Mouse (Mus musculus): Measurements from ENCODE around the gene Plod2.

Gene Plod2

DNA sequence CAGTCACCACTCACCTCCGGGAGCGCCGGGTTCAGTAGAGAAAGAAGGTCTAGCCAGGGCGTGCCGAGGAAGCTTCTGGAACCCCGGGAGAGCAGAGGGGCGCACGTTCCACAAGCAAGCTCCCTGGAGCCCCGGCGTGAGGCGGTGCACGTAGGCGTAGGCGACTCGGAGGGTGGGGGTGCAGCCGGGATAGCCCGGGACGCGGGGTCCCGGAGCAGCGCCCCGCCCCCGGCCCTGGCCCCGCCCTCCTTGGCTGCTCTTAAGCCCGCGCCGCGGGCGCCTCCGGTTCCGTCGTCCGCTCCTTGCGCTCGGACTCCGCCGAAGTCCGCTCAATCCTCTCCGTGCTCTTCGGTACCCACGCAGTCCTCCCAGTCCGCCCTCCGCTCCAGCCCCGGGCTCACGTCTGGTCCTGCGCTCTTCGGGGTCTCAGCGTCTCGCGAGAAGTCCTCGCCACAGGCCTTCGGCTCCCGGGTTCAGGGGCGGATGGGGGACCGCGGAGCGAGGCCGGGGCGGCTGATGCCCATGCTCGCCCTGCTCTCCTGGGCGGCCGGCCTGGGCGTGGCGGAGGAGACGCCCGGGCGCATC is at the start of gene Plod2:
Gene Plod2, plus strand, starts transcription at position 247 of the 585 bp plus-strand sequence.
- DNase-seq (ENCODE audit: low read depth), result no peak

DNA sequence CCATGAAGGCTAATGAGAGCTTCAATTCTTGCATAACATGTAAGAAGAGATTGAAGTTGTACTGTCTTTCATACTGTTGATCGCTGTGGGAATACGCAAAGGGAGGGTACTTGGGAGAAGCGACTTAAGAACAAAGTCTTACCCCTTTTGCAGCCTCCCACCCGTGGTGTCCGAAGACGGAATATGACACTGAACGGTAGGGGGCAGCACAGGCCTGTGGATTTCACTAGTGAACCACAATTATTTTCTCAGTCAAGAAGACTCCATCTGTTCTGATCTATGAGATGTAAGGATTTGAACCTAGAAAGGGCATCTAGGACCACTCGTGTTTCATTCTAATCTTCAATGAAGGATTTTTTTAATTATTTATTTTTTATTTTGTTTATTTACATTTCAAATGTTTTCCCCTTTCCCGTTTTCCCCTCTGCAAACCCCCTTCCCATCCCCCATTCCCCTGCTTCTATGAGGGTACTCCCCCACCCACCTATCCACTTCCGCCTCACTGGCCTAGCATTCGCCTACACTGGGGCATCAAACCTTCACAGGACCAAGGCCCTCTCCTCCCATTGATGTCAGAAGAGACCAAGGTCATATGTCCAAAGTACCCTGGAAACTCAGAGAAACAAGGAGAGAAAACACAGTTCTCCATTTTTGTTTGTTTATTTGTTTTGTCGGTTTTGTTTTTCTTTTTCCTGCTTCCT is 42.2 kb upstream of the Plod2 start:
- peak; percentile 49 for DNase-seq (ENCODE audit: low read depth)

DNA sequence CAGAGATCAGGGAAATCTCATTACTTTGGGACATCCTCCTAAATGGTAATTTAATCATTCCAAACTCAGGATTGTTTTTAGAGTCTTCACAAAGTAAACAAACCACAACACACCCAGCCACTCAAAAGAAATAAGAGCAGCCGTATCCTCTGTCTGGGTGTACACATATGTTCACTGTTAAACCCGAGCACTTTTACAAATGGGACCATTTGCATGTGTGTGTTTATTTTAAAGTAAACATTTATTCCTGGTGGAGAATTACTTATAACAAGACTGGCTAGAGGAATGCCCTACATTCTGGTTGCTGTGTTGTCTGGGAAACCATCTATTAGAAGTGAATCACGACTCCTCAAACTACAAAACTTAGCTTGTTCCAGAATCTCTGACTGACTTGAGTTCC is 37.8 kb upstream of the Plod2 start:
- no peak for DNase-seq (ENCODE audit: low read depth)

DNA sequence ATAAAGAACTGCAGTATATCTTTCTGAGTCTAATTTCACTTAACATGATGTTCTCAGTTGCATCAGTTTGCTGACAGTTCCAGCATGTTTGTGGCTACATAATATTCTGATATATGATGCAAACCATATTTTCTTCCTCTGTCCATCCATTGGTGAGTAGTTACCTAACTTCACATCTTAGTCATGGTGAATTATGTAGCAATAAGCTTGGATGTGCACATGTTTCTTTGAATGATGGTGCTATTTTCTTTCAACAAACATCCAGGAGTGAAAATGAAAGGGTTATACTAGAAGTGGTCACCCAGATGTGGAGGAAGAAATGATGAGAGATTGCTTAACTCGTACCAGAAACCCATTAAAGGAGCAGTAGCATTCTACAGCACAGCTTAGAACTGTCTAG is 37.1 kb upstream of the Plod2 start:
- DNase-seq (ENCODE audit: low read depth), result no peak

DNA sequence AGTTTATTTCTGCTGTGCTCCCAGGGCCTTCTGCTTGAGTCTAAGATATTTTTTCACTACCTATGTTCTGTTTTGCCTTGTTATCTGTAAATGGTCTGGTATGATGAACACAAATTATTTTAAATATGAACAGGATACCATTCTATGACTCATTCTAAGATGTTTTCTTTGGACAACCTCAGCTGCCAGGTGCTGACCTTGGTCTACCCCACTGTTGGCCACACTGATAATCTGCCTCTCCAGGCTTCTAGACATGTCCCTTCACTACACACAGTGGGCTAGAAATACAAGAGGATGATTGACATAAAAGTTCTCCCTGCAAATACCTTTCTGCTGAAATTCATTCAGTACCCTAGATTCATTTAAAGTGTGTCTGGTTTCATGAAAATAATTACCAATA is 30.3 kb upstream of the Plod2 start:
- no peak for DNase-seq (ENCODE audit: low read depth)

DNA sequence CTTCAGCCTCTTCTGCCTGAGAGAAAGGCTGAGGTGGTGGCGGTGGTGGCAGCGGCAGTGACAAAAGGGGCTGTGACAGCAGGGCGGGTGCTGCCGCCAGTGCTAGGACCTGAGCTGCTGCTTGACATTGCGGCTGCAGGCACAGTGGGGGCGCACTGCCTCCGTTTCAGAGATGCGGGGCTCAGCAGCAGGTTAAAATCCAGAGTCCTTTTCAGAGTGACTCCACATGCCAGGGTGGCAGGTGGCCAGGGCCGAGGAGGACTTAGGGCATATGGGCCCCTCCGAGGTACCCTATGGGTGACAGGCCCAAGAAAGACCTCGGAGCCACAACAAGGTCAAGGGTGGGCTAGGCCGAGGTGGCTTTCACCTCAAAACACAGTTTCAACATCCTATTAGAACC is 25.0 kb upstream of the Plod2 start:
- DNase-seq (ENCODE audit: low read depth), result no peak

DNA sequence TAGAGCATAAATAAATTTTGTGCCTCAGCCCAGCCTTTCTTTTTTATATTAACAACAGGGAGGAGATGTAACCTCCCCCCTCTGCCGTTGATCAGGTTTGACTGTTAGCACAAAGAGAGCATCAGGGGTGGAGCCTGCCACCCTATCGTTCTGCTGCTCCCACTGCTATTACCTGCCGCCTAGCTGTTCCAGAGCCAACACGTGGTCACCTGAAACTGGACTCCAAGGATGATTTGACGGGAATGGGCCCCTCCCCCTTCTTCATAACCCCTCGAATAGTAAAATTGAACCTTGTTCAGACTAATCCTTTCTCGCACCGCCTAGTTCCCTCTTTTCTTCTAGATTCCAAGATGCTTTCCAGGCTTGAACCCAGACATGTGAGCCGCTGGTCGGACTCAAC is 21.3 kb upstream of the Plod2 start:
- no peak for DNase-seq (ENCODE audit: low read depth)

DNA sequence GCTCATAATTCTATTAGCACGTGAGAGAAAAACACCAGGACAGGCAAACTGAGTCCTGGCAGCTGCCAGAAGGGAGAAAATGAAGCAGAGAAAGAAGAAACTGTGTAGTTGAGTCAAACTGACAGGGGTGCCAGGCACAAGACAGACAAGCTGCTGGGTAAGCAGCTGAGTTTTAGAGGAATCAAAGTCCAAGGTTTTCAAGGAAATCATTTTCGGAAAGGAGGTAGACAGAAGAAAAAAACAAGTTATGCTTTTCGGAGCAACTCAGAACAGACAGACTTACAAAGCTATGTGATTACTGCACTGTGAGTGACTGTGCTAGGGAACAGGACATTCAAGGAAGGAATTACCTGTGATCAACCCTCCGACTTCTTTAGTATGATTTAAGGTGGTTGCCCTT is 17.5 kb upstream of the Plod2 start:
- no peak for DNase-seq (ENCODE audit: low read depth)

DNA sequence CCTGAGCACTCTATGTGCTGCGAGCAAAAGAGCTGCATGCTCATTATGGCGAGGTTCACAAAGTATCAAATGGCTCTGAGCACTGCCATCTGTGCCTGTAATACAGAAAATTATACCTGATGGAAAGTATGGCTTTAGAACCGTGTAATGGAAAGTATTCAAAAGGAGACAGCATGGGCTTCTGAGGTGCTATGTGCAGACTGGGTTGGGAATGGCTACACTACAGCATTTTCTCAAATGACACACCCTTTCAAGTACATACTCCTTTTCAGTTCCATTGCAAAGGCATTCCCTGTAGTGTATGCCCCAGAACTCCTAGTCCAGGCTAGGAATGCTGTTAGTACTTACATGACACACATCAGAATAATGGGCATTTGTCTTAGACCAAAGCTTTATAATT is 12.0 kb upstream of the Plod2 start:
- no peak for DNase-seq (ENCODE audit: low read depth)

DNA sequence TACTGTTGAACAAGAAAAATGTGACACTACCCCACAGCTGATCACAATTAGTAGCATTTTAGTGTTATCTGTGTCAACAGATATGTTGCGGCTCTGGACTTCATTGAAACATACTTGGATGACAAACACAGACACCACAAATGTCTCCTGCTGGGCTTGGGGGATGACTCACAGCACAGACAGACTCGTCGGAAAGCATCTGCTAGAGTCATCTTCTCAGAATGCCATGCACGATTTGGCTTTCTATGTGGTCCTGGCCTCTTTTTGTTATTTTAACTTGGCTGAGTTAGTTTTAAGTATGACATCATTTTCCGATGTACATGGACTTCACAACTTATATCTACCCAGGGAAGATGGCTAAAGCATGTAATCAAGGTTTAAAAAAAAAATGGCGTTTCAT is 4.3 kb upstream of the Plod2 start:
- no peak for DNase-seq (ENCODE audit: low read depth)

DNA sequence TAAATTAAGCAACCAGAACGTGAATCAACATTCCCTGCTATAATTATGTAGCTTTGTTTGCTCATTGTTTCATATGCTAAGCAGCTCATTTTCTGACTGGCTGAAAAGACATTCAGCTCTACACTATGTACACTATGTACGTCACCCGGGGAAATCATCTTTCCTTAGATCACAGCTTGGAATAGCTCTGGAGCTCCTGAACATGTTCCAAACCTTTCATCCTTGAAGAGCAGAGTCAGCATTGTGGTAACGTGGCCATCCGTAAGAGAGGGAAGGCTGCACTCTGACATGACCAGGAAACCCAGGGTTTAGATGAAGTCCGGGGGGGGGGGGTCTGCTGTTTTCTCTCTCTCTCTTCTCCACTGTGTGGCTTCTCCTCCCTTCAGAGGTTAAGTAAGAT is 3.8 kb upstream of the Plod2 start:
- no peak for DNase-seq (ENCODE audit: low read depth)

DNA sequence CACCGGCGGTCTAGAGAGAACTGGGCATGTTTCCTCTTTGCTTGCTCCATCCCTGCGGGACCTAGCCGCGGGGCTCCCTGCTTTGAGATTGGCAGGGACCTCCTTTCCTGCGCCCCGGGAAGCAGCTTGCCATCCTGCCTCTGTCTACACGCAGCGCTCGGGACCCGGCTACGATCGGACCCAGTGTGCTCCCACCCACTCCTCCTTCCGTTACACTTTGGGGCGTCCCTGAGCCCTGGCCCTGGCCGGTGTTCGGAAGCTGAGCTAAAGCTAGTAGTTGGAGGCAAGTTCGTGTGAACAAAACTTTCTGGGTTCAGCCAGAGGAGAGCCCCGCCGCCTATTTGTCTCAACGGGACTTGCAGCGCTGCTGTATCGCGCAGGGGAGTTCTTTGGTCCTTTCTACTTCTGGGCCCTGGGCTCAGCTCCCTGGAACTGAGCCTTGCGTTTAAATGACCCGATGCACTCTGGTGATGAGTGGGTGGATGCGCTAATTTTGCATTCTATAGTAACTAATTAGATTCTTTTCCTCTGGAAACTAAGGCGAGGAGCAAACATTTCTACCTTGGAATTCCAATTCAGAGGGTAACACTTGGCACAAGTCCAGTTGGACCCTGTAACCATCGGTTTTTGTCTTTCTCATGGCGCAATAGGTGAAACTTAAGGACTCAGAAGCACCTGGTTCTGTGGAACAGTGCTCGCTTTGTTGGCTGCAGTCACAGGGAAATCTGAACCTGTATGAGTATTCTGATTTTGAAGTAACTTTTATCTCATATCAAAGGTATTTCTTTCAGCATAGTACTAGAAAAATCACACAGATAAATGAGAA is 781 bp downstream of the Plod2 start:
- no peak for DNase-seq (ENCODE audit: low read depth)

DNA sequence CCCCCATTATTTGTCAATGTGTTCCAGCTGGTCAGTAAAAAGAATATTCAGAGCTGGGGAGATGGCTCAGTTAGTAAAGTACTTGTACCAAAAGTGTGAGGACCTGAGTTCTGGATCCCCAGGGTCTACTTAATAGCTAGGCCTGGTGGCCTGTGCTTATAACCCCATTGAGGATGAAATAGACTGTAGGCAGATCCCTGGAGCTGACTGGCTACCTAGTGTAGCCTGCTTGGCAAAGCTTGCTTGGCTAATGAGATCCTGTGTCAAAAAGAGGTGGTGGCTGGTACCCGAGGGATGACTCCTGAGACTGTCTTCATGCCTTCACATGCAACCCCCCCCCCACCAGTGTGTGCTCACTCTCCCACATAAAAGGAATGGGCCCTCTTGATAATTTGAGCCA is 2.1 kb downstream of the Plod2 start:
- DNase-seq (ENCODE audit: low read depth), result no peak

DNA sequence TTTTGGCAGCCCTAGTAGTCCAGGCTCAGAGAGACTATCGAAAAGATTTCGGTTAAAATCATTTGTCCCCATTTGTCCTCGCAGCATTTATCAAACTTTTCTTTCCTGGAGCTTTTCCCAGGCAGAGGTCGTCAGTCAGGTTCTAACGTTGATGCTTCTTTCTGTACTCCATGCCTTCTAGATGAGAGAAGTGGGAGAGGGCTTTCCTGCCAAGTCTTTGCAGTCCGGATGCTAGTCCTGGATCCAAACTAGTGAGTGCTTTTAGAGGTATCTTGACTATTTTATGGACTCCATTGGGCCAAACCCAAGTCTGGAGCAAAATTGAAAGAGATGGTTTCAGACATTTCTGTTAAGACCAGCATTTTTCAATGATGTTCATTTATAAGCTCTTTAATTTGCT is 3.0 kb downstream of the Plod2 start:
- DNase-seq (ENCODE audit: low read depth), result no peak

DNA sequence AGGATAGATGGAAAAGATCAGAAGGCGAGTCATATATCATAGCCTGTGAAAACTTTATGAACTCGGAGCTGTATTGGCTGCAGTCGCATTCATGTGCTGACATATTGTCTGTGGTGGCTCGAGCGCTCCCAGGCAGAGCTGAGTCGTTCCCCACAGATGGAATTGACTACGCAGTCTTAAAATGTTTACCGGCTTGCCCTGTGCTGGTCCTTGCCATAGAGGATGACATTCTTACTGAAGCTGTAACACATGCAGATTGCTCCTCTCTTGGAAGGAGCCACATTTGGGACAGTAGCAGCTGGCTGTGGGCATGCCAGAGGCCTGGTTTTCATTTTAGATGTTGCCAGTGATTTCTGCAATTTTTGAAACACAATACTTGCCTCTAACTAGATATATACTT is 4.4 kb downstream of the Plod2 start:
- no peak for DNase-seq (ENCODE audit: low read depth)

DNA sequence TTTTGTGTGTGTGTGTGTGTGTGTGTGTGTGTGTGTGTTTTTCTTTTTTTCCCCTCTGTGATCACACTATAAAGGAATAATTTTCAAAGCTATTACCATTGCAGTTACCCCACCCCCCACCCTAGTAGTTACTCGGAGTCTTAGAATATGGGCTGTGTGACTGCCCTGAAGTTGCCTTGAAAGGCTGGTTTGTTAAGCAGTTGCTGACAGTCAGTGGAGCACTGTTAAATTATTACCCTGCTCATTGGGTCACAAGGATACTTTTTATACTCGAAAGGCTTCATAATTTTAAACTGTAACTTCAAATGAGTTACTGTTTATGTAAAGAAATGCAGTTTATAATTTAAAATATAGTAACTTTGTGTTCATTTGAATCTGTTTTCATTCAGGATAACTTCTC is 5.1 kb downstream of the Plod2 start:
- DNase-seq (ENCODE audit: low read depth), result no peak

DNA sequence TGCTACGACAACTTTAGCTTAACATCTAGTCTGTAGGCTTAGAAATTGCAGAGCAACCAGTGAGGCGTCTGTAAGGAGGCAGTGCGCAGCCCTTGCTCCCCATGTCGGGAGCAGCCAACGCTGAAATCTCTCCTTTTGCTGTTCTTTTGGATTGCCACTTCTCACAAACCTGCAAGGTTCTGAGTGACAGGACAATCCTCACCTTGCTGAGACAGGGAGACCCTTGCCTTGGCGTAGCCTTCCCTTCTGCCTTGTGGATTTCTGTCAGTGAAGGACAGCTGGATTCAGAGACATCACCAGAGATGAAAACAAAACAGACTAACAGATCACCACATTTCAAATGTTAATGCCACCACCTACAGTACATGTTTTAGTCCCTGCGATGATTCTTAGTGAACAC is 5.8 kb downstream of the Plod2 start:
- no peak for DNase-seq (ENCODE audit: low read depth)

DNA sequence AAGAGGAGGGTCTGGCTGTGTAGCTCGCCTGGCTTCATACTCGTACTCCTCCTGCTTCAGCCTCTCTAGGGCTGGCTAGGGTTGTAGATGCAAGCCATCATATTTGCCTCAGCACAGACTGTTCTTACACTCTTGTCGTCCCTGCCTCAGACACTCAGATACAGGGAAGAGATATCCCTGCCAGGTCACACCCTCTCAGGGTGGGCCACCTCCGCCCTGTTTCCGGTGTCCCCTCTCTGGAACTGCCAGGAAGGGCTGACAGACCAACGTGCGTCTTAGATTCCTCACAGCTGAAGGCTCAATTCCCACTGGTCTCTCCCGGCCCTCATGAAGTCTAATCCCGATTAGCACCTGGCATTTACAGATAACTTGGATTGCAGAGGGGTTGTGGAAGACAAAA is 6.6 kb downstream of the Plod2 start:
- DNase-seq (ENCODE audit: low read depth), result no peak

DNA sequence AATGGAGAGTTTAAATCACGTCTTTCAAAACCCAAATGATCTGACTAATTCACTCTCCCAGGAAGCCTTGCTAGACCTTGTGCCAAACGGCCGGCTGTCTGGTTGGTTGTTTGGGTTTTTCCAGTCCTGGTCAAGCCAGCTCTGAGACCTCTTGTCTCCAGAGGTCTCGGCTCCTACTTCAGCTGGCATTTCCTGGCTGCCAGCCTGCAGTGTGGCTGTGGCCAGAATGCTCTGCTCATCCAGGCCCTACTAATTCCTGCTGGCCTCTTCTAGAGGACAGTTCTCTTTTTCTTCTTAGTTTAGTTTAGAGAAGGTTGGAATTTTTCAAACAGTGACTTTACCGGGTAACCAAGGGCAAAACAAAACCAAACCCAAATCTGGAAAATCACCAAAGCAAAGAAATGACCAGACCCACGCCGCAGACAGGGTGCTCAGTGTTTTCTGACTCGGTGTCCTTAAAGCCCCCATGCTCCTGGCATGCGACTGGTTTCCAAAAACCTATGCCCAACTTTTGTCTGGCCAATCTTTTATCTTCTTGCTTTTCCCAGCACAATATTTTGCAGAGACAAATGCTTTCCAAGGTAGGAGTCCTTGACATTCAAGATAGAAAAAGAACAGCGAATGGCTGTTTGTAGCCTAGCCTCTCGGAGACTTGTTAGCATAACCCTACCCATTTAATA is 7.9 kb downstream of the Plod2 start:
- DNase-seq (ENCODE audit: low read depth), result peak; percentile 92

DNA sequence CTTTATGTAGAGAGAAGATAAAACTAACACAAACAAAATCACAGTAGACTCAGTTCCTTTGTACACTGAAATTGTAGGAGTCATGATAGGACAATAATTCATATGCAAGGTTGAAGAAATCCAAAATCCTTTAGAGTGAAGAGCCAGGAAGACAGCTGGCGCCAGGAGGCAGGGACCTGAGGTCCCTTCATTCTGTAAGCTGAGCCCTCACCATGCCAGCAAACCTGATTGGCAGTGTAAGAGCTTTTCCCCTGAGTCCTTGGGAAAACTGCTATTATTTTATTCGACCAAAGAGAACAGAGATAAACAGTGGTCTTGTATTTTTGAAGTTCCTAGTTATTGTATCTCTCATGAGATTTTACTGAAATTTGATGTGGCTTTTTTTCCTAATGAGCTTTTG is 9.0 kb downstream of the Plod2 start:
- no peak for DNase-seq (ENCODE audit: low read depth)

DNA sequence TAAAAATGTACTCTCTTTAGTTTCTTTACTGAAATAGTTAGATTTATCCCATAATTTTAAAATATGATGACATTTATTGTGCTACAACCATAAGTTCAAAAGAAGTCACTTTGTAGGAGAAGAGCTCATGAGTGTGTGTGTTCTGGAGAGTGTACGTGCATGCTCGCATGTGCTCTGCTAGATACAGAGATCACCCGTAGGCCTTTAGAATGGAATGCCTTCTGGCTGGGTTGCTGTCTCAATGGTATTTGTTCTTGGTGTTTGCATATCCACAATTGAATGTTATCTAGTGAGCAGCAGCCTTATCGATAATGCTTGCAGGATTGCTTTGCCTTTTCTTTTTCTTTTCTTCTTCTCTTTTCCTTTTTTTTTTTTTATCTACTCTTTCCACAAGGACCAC is 9.6 kb downstream of the Plod2 start:
- no peak for DNase-seq (ENCODE audit: low read depth)

DNA sequence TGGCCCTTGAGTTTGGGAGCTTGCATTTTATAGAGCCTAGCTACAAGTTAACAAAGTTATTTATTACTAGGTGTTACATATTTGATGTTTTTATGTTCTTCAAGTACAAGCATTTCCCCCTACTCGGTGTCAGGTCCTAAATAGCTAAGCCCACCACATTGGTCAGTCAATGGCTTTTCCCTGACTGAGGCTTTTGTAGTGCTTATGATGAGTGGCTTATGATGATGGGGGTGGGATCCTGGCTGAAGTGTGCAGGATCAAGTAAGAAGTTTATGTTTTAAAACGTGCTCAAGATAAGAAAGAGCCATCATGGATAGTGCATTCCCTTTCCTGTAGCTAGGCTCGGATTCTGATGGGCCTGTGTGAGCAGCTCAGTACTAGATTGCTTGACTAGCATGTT is 10.7 kb downstream of the Plod2 start:
- no peak for DNase-seq (ENCODE audit: low read depth)
